Mouse (Mus musculus): ENCODE results near the gene Rab3a. TPM values are rescaled to one million over a fixed set of nuclear protein-coding genes. Genes with fewer than 3 reads are reported as not detected.

Rab3a gene
- total and polyA plus RNA-seq, 2 experiments = 2.7 to 10.4 TPM

- whole genome bisulfite sequencing = 82% methylated on average over 12 of the region's 12 CpGs
- no peaks in the 10 kb centered on the region for H3K79me2 ChIP-seq (ENCODE audit: control insufficient read depth, insufficient read depth, low read length)
- H3K27me3 ChIP-seq (ENCODE audit: control insufficient read depth, insufficient read depth, low read length) = no peaks in the 10 kb centered on the region
- TF ChIP-seq CTCF (IDR thresholded peaks at IDR 0.05; ENCODE audit: low read depth, low read length) (no peak), POLR2A (IDR thresholded peaks at IDR 0.05; ENCODE audit: extremely low read depth, insufficient read depth, low read length) (no peak)
- H3K4me1 ChIP-seq (ENCODE audit: control insufficient read depth, insufficient read depth, low read length) = peaks cover 7% of the 10 kb centered on the region; the same call in 1 of the 2 replicates
- no peak overlapping the region for H3K4me3 ChIP-seq (ENCODE audit: insufficient read depth, low read depth, low read length)
- H3K9ac ChIP-seq (ENCODE audit: low read depth, low read length) = no peak overlapping the region
- H3K27ac ChIP-seq (replicated peaks; ENCODE audit: insufficient read depth, low read depth, low read length) = no peak overlapping the region
- no peaks in the 10 kb centered on the region for H3K36me3 ChIP-seq (ENCODE audit: control insufficient read depth, insufficient read depth, low read length)
- DNase-seq (ENCODE audit: extremely low read depth, low read depth, low spot score) = no peak
These were observed 15.4 kb downstream of the Rab3a start for GRCm38 (mm10) chr8:70769858-70770257.

- Histone ChIP-seq H3K4me1 (ENCODE audit: control insufficient read depth, insufficient read depth, low read length) (peaks cover 9% of the 10 kb centered on the region), H3K27me3 (ENCODE audit: control insufficient read depth, insufficient read depth, low read length) (no peaks in the 10 kb centered on the region), H3K36me3 (ENCODE audit: control insufficient read depth, insufficient read depth, low read length) (no peaks in the 10 kb centered on the region), H3K4me3 (ENCODE audit: insufficient read depth, low read depth, low read length) (no peak overlapping the region), H3K79me2 (ENCODE audit: control insufficient read depth, insufficient read depth, low read length) (no peaks in the 10 kb centered on the region), H3K9ac (ENCODE audit: low read depth, low read length) (no peak overlapping the region), H3K27ac (replicated peaks; ENCODE audit: insufficient read depth, low read depth, low read length) (no peak overlapping the region)
- WGBS = 96% methylated on average over 13 of the region's 13 CpGs
- TF ChIP-seq CTCF (IDR thresholded peaks at IDR 0.05; ENCODE audit: low read depth, low read length) (no peak), POLR2A (IDR thresholded peaks at IDR 0.05; ENCODE audit: extremely low read depth, insufficient read depth, low read length) (no peak)
- DNase-seq (ENCODE audit: extremely low read depth, low read depth, low spot score) = no peak
These were observed 16.3 kb downstream of the Rab3a start for GRCm38 (mm10) chr8:70770748-70771147.

- Histone ChIP-seq H3K9ac (ENCODE audit: low read depth, low read length) (no peak overlapping the region), H3K27ac (replicated peaks; ENCODE audit: insufficient read depth, low read depth, low read length) (no peak overlapping the region), H3K79me2 (ENCODE audit: control insufficient read depth, insufficient read depth, low read length) (peaks cover 2% of the 10 kb centered on the region; the same call in 1 of the 2 replicates), H3K4me1 (ENCODE audit: control insufficient read depth, insufficient read depth, low read length) (peaks cover 11% of the 10 kb centered on the region), H3K4me3 (ENCODE audit: insufficient read depth, low read depth, low read length) (no peak overlapping the region), H3K27me3 (ENCODE audit: control insufficient read depth, insufficient read depth, low read length) (no peaks in the 10 kb centered on the region), H3K36me3 (ENCODE audit: control insufficient read depth, insufficient read depth, low read length) (no peaks in the 10 kb centered on the region)
- WGBS = 93% methylated on average over 7 of the region's 7 CpGs
- no peak for DNase-seq (ENCODE audit: extremely low read depth, low read depth, low spot score)
- TF ChIP-seq POLR2A (IDR thresholded peaks at IDR 0.05; ENCODE audit: extremely low read depth, insufficient read depth, low read length) (no peak), CTCF (IDR thresholded peaks at IDR 0.05; ENCODE audit: low read depth, low read length) (no peak)
These were observed 16.7 kb downstream of the Rab3a start for GRCm38 (mm10) chr8:70771217-70771616.

GRCm38 (mm10) chr8:70772075-70772474 is 17.6 kb downstream of the Rab3a start:
- WGBS = 95% methylated on average over 13 of the region's 13 CpGs
- peaks cover 5% of the 10 kb centered on the region; the same call in 1 of the 2 replicates for H3K79me2 ChIP-seq (ENCODE audit: control insufficient read depth, insufficient read depth, low read length)

GRCm38 (mm10) chr8:70772890-70773289 is 18.4 kb downstream of the Rab3a start:
- Histone ChIP-seq H3K4me1 (ENCODE audit: control insufficient read depth, insufficient read depth, low read length) (peaks cover 8% of the 10 kb centered on the region), H3K27ac (replicated peaks; ENCODE audit: insufficient read depth, low read depth, low read length) (no peak overlapping the region), H3K36me3 (ENCODE audit: control insufficient read depth, insufficient read depth, low read length) (no peaks in the 10 kb centered on the region), H3K9ac (ENCODE audit: low read depth, low read length) (no peak overlapping the region), H3K4me3 (ENCODE audit: insufficient read depth, low read depth, low read length) (no peak overlapping the region), H3K27me3 (ENCODE audit: control insufficient read depth, insufficient read depth, low read length) (no peaks in the 10 kb centered on the region), H3K79me2 (ENCODE audit: control insufficient read depth, insufficient read depth, low read length) (peaks cover 5% of the 10 kb centered on the region; the same call in 1 of the 2 replicates)
- WGBS = 96% methylated on average over 9 of the region's 9 CpGs
- no peak for DNase-seq (ENCODE audit: extremely low read depth, low read depth, low spot score)
- TF ChIP-seq POLR2A (IDR thresholded peaks at IDR 0.05; ENCODE audit: extremely low read depth, insufficient read depth, low read length) = no peak
- no peak for TF ChIP-seq CTCF (IDR thresholded peaks at IDR 0.05; ENCODE audit: low read depth, low read length)

More at GRCm38 (mm10) chr8:70772075-70772474, 17.6 kb downstream of the Rab3a start:
- Histone ChIP-seq H3K27me3 (ENCODE audit: control insufficient read depth, insufficient read depth, low read length) (no peaks in the 10 kb centered on the region), H3K9ac (ENCODE audit: low read depth, low read length) (no peak overlapping the region), H3K4me1 (ENCODE audit: control insufficient read depth, insufficient read depth, low read length) (peaks cover 9% of the 10 kb centered on the region), H3K36me3 (ENCODE audit: control insufficient read depth, insufficient read depth, low read length) (no peaks in the 10 kb centered on the region), H3K27ac (replicated peaks; ENCODE audit: insufficient read depth, low read depth, low read length) (no peak overlapping the region), H3K4me3 (ENCODE audit: insufficient read depth, low read depth, low read length) (no peak overlapping the region)
- TF ChIP-seq CTCF (IDR thresholded peaks at IDR 0.05; ENCODE audit: low read depth, low read length) = no peak
- no peak for DNase-seq (ENCODE audit: extremely low read depth, low read depth, low spot score)

- Histone ChIP-seq H3K9ac (ENCODE audit: low read depth, low read length) (no peak overlapping the region), H3K27me3 (ENCODE audit: control insufficient read depth, insufficient read depth, low read length) (no peaks in the 10 kb centered on the region), H3K4me3 (ENCODE audit: insufficient read depth, low read depth, low read length) (no peak overlapping the region), H3K4me1 (ENCODE audit: control insufficient read depth, insufficient read depth, low read length) (peaks cover 13% of the 10 kb centered on the region), H3K27ac (replicated peaks; ENCODE audit: insufficient read depth, low read depth, low read length) (no peak overlapping the region), H3K36me3 (ENCODE audit: control insufficient read depth, insufficient read depth, low read length) (no peaks in the 10 kb centered on the region), H3K79me2 (ENCODE audit: control insufficient read depth, insufficient read depth, low read length) (peaks cover 5% of the 10 kb centered on the region; the same call in 1 of the 2 replicates)
- DNase-seq (ENCODE audit: extremely low read depth, low read depth, low spot score) = no peak
- TF ChIP-seq POLR2A (IDR thresholded peaks at IDR 0.05; ENCODE audit: extremely low read depth, insufficient read depth, low read length) (no peak), CTCF (IDR thresholded peaks at IDR 0.05; ENCODE audit: low read depth, low read length) (no peak)
- 91% methylated on average over 5 of the region's 5 CpGs for WGBS
These were observed 18.9 kb downstream of the Rab3a start for GRCm38 (mm10) chr8:70773410-70773809.
